Mouse (Mus musculus) retina, embryonic 14.5 days (tissue): Measurements from ENCODE around the gene Fam8a1.

ENCODE experiments used
- DNase-seq: peaks from one replicate; pipeline ENCODE4 v3.0.0-alpha.2; 2015; ENCODE audit warnings: low spot score

Fam8a1 gene

GRCm38 (mm10) chr13:46674601-46675000, 5.3 kb downstream of the Fam8a1 start:
- no peak for DNase-seq

GRCm38 (mm10) chr13:46677721-46678120, 8.4 kb downstream of the Fam8a1 start:
- DNase-seq = no peak

DNA sequence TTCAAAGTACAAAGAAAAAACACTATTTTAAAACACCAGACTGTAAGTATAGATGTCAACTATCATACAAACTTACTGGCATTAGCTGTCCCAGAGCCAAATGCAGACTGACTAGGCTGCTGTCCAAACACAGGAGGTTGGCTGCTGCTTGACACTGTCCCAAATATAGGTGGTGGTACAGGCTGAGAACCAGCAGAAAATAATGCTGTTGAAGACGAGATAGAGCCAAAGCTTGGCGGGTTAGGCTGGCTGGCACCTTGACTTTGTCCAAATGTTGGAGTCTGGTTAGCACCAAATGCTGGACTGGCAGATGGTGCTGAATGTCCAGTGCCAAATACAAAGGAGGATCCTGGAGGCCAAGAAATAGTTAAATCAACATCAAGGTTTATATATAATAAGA, 13.6 kb downstream of the Fam8a1 start:
- DNase-seq = no peak

- DNase-seq = no peak
Observed at GRCm38 (mm10) chr13:46683370-46683769, 14.0 kb downstream of the Fam8a1 start.

DNA sequence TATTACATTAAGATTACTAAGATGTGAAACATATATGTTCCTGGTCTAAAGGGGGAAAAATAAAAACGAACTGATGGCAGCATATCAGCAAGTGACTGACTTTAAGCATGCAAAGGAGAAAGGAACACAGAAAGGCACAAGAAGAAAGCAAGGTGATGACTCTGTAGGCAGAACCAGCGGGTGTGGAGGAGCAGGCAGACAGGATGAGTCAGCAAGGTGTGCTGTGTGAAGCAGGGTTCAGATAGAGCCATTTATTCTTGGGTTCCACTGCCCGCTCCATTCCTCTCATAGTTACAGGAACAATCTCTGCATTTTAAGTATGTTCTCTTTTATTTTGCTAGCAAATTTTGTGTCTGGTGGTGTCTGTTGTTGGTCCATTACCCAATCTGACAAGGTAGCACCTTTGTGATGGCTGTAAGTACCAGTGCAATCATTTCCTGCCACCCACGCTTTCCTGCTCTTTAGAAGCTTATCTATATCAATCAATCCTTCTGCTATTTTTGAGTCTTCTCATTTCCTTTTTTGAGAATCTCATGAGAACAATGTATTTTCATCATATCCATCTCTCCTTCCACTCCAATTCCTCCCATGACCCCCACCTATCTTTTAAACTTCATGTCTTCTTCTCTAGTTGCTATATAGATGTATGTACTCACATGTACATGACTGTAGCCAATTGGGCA, 21.4 kb downstream of the Fam8a1 start:
- DNase-seq = no peak

GRCm38 (mm10) chr13:46695296-46695908, 26.1 kb downstream of the Fam8a1 start:
- DNase-seq = no peak

GRCm38 (mm10) chr13:46695932-46696331, 26.6 kb downstream of the Fam8a1 start:
- no peak for DNase-seq

DNA sequence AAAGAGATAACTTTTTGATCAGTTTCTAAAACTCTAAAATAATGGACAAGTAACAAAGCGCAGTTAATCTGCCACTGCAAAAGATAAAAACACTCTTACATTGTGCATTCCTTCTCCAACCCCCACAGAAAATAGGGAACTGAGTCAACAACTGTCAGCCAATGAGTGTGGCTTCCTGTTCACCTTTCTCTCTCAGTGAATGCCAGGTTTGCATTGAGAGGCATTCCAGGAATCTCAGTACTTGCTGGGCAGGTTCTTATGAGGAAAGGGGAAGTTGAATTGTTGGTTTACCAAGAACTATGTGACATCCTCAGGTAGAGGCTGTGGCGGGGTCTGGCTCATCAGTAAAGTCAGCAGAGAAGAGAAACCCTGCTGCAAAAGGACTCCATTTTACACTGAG, 27.5 kb downstream of the Fam8a1 start:
- DNase-seq = no peak

- DNase-seq = no peak
Observed at GRCm38 (mm10) chr13:46699372-46699771, 30.1 kb downstream of the Fam8a1 start.

- no peak for DNase-seq
Observed at GRCm38 (mm10) chr13:46701486-46701885, 32.2 kb downstream of the Fam8a1 start.

- DNase-seq = no peak
Observed at GRCm38 (mm10) chr13:46703138-46703537, 33.8 kb downstream of the Fam8a1 start.

- DNase-seq = no peak
Observed at GRCm38 (mm10) chr13:46713486-46713885, 44.2 kb downstream of the Fam8a1 start.

DNA sequence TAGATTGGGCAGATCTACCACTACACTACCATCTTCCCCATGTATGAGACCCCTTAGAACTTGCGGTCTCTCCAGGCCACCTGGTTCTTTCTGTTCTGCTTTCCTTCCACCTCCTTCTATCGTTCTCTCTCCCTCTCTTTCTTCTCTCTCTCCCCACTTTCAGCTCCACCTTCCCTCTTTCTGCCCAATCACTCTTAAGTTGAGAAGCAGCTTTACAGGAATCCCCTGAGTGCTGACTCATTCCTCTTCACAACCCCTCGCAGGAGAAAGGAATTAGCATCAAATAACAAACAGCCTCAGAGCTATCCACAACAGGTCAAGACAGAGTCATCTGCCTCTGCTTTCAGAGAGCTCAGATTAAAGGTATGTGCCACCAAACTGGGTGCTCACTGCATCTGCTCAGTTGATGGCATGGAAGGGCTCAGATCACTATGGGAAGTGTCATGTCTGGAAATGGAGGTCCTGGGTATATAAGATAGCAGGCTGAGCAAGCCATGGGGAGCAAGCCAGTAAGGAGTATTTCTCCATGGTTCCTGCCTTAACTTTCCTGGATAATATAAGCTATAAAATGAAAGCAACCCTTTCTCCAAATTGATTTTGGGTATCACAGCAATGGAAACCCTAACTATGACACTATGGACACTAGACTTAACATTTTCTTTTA, 46.8 kb downstream of the Fam8a1 start:
- DNase-seq = no peak

- no peak for DNase-seq
Observed at GRCm38 (mm10) chr13:46718893-46719400, 49.6 kb downstream of the Fam8a1 start.

- DNase-seq = no peak
Observed at GRCm38 (mm10) chr13:46721009-46721408, 51.7 kb downstream of the Fam8a1 start.

- DNase-seq = peak; percentile 11
Observed at GRCm38 (mm10) chr13:46724371-46724770, 55.0 kb downstream of the Fam8a1 start.

- DNase-seq = peak; percentile 19
Observed at GRCm38 (mm10) chr13:46725227-46725626, 55.9 kb downstream of the Fam8a1 start.

GRCm38 (mm10) chr13:46726288-46727037, 57.1 kb downstream of the Fam8a1 start:
- no peak for DNase-seq

GRCm38 (mm10) chr13:46727038-46727836, 57.9 kb downstream of the Fam8a1 start:
- peak; percentile 68 for DNase-seq
